Mouse (Mus musculus) liver, embryonic 11.5 days (tissue): ENCODE results near the gene Nt5e. TPM values are rescaled to one million over a fixed set of nuclear protein-coding genes. Genes with fewer than 3 reads are reported as not detected.

Experiments used
- ATAC-seq: fragments of 200-750 bp; cut with Nextera tagmentation; replicated peaks from 2 replicates; pipeline ENCODE4 v1.8.0; 2017; ENCODE audit warnings: moderate number of reproducible peaks, mild to moderate bottlenecking, moderate TSS enrichment, moderate library complexity; ENCODE audit not compliant: low FRiP score
- DNase-seq: peaks from one replicate; pipeline ENCODE4 v3.0.0-alpha.2; 2017; ENCODE audit warnings: low spot score
- H3K27ac ChIP-seq: fragments of 300-500 bp; sonication (generic); 2 replicates; pipeline ENCODE4 v1.5.1; 2014; ENCODE audit warnings: mild to moderate bottlenecking, low read depth, low read length, control low read depth
- H3K27me3 ChIP-seq: fragments of 300-500 bp; sonication (generic); replicated peaks from 2 replicates; pipeline ENCODE4 v1.6.1; 2014; ENCODE audit warnings: low read length, mixed read lengths; ENCODE audit not compliant: control insufficient read depth, insufficient read depth
- H3K36me3 ChIP-seq: fragments of 300-500 bp; sonication (generic); 2 replicates; pipeline ENCODE4 v1.6.1; 2014; ENCODE audit warnings: mild to moderate bottlenecking, low read length, moderate library complexity, mixed read lengths; ENCODE audit not compliant: control insufficient read depth, insufficient read depth
- H3K4me1 ChIP-seq: fragments of 300-500 bp; sonication (generic); replicated peaks from 2 replicates; pipeline ENCODE4 v1.6.1; 2014; ENCODE audit warnings: low read length, mixed read lengths; ENCODE audit not compliant: control insufficient read depth, insufficient read depth
- H3K4me2 ChIP-seq: fragments of 300-500 bp; sonication (generic); 2 replicates; pipeline ENCODE4 v1.6.1; 2014; ENCODE audit warnings: mild to moderate bottlenecking, control low read depth, moderate library complexity
- H3K4me3 ChIP-seq: fragments of 300-500 bp; sonication (generic); 2 replicates; pipeline ENCODE4 v1.5.1; 2014; ENCODE audit warnings: low read depth, low read length, control low read depth
- H3K9ac ChIP-seq: fragments of 300-500 bp; sonication (generic); 2 replicates; pipeline ENCODE4 v1.6.1; 2014; ENCODE audit warnings: low read depth, low read length, control low read depth
- H3K9me3 ChIP-seq: fragments of 300-500 bp; sonication (generic); 2 replicates; pipeline ENCODE4 v1.6.1; 2016; ENCODE audit warnings: low read length, inconsistent platforms, mixed read lengths; ENCODE audit not compliant: control insufficient read depth
- WGBS: fragments of 180-500 bp; shearing (Covaris S2); extraction: QIAGEN DNeasy Blood & Tissue Kit; methylation state at CpG from one replicate; pipeline ENCODE4 v1.1.7; 2014; 5-methylcytosine and 5-hydroxymethylcytosine counted together
- polyA plus RNA-seq: library from polyadenylated mRNA; unstranded; fragments of >200 nt; fragmentation: Nextera tagmentation; extraction: Ambion mirVana; gene quantifications from 2 replicates; pipeline ENCODE4 v1.2.1, GENCODE M21; 2014

Nt5e gene
- polyA plus RNA-seq, 1 experiment from 2014 or later = 6.3 TPM

DNA sequence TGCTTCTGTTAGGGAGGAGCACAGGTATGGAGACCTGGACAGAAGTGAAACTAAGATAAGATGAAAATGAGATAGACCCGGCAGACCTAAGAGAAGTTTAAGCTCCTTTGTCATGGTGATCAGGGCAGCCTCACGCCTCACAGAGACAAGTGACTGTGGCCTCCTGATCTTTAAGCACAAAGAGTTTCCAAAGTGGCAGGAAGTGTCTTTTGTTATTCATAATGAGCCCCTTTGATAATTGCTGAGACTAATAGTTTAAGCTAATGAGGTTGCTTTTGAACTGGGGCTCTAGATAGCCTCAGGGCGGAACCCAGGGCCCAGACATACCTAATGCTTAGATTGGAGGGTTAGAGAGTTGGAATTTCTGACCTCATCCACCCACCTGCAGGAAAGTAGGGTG is 5.5 kb downstream of the Nt5e start:
- H3K4me3 ChIP-seq = no peak overlapping the region
- DNase-seq (no peak), ATAC-seq (no peak)
- no peak overlapping the region for H3K9ac ChIP-seq
- H3K27ac ChIP-seq = no peak overlapping the region
- H3K9me3 ChIP-seq = no peaks in the 10 kb centered on the region
- peaks cover 7% of the 10 kb centered on the region; the same call in 1 of the 2 replicates for H3K27me3 ChIP-seq
- WGBS = 48% methylated on average over 3 of the region's 3 CpGs
- H3K4me2 ChIP-seq = no peak overlapping the region
- no peaks in the 10 kb centered on the region for H3K36me3 ChIP-seq
- H3K4me1 ChIP-seq = no peaks in the 10 kb centered on the region

GRCm38 (mm10) chr9:88335839-88336238 is 8.8 kb downstream of the Nt5e start:
- no peaks in the 10 kb centered on the region for H3K27me3 ChIP-seq
- DNase-seq (no peak), ATAC-seq (no peak)
- H3K9me3 ChIP-seq = no peaks in the 10 kb centered on the region
- no peak overlapping the region for H3K9ac ChIP-seq
- H3K4me3 ChIP-seq = no peak overlapping the region
- H3K36me3 ChIP-seq = no peaks in the 10 kb centered on the region
- no peak overlapping the region for H3K4me2 ChIP-seq
- H3K4me1 ChIP-seq = no peaks in the 10 kb centered on the region
- WGBS = 64% methylated on average over 1 of the region's 2 CpGs
- H3K27ac ChIP-seq = no peak overlapping the region

GRCm38 (mm10) chr9:88340819-88341218 is 13.8 kb downstream of the Nt5e start:
- Histone ChIP-seq H3K4me2 (no peak overlapping the region), H3K4me3 (no peak overlapping the region), H3K27ac (no peak overlapping the region), H3K36me3 (no peaks in the 10 kb centered on the region), H3K27me3 (no peaks in the 10 kb centered on the region), H3K9me3 (no peaks in the 10 kb centered on the region), H3K9ac (no peak overlapping the region), H3K4me1 (no peaks in the 10 kb centered on the region)
- WGBS = 83% methylated on average over 3 of the region's 3 CpGs
- ATAC-seq (no peak), DNase-seq (no peak)

DNA sequence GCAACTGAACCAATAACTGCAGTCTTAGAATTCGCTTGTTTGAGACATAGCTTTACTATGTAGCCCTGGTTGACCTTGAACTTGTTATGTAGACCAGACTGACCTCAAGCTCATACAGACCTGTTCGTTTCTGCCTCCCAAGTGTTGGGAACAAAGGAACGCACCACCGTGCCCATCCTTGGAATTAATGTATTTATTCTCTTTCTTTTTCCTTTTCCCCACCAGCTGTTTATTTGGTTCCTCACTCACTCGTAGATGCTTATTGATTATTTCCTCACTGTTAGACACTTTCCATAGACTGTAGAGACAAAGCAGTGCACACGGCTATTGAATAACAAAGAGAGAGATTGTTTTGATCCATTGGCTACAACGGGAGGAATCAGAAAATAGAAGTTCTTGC is 15.2 kb downstream of the Nt5e start:
- H3K9ac ChIP-seq = no peak overlapping the region
- H3K36me3 ChIP-seq = no peaks in the 10 kb centered on the region
- H3K27ac ChIP-seq = no peak overlapping the region
- 80% methylated on average over 7 of the region's 7 CpGs for WGBS
- DNase-seq (no peak), ATAC-seq (no peak)
- no peaks in the 10 kb centered on the region for H3K9me3 ChIP-seq
- no peak overlapping the region for H3K4me3 ChIP-seq
- H3K4me2 ChIP-seq = no peak overlapping the region
- H3K27me3 ChIP-seq = no peaks in the 10 kb centered on the region
- no peaks in the 10 kb centered on the region for H3K4me1 ChIP-seq

GRCm38 (mm10) chr9:88342701-88343100 is 15.7 kb downstream of the Nt5e start:
- WGBS = 82% methylated on average over 3 of the region's 3 CpGs

GRCm38 (mm10) chr9:88344424-88344823 is 17.4 kb downstream of the Nt5e start:
- ATAC-seq = peak; percentile 59; the same call in 1 of the 2 replicates
- H3K9me3 ChIP-seq = no peaks in the 10 kb centered on the region
- no peak overlapping the region for H3K4me3 ChIP-seq
- H3K4me2 ChIP-seq = no peak overlapping the region
- no peaks in the 10 kb centered on the region for H3K27me3 ChIP-seq
- no peak overlapping the region for H3K9ac ChIP-seq
- no peak overlapping the region for H3K27ac ChIP-seq
- no peaks in the 10 kb centered on the region for H3K36me3 ChIP-seq
- no peaks in the 10 kb centered on the region for H3K4me1 ChIP-seq
- WGBS = 80% methylated on average over 2 of the region's 2 CpGs
- DNase-seq = no peak

More at GRCm38 (mm10) chr9:88342701-88343100, 15.7 kb downstream of the Nt5e start:
- Histone ChIP-seq H3K27me3 (no peaks in the 10 kb centered on the region), H3K36me3 (no peaks in the 10 kb centered on the region), H3K4me3 (no peak overlapping the region), H3K9me3 (no peaks in the 10 kb centered on the region), H3K9ac (no peak overlapping the region), H3K27ac (no peak overlapping the region), H3K4me2 (no peak overlapping the region), H3K4me1 (no peaks in the 10 kb centered on the region)
- ATAC-seq = no peak
- no peak for DNase-seq

DNA sequence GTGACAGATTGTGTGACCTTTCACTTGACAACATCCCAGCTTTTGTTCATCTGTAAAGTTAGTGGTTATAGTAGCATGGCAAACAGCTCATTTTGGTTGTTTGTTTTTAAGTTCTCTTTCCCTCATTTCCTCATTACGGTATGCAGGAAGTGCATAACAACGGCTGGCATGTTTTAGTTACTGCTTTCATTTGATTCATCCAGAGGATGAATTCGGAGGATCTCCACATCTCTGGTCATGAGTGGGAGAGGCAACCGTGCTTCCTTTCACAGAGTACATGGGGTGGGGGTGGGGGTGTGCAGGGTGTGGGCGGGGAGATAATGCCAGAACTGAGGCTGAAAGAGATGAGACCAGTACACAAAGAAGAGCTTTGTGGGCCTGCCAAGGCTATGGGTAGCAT is 19.9 kb downstream of the Nt5e start:
- Histone ChIP-seq H3K4me3 (no peak overlapping the region), H3K36me3 (no peaks in the 10 kb centered on the region), H3K4me2 (no peak overlapping the region), H3K9me3 (no peaks in the 10 kb centered on the region), H3K4me1 (no peaks in the 10 kb centered on the region), H3K27ac (no peak overlapping the region), H3K9ac (no peak overlapping the region), H3K27me3 (no peaks in the 10 kb centered on the region)
- 55% methylated on average over 5 of the region's 5 CpGs for WGBS
- ATAC-seq = no peak
- no peak for DNase-seq

DNA sequence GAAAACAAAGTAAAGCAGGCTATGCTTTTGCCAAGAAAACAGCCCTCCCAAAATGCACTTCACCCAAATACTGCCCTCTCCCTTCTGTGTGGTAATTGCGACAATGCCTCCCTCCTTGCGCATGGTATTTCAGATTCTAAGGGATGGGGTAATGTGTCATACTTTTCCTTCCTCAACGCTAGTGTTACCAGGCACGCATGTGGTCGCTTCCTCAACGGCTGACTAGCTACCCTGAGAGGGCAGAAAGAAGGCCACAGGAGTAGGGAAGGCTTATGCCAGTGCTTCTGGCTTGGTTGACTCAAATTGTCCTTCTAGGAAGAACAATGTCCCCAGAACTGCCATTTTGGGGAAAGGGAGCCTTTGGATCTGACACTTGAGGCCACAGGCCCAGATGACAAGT is 21.6 kb downstream of the Nt5e start:
- no peak overlapping the region for H3K4me2 ChIP-seq
- H3K27ac ChIP-seq = no peak overlapping the region
- H3K36me3 ChIP-seq = no peaks in the 10 kb centered on the region
- no peak overlapping the region for H3K4me3 ChIP-seq
- DNase-seq = no peak
- no peaks in the 10 kb centered on the region for H3K4me1 ChIP-seq
- H3K27me3 ChIP-seq = no peaks in the 10 kb centered on the region
- H3K9ac ChIP-seq = no peak overlapping the region
- ATAC-seq = no peak
- 59% methylated on average over 6 of the region's 6 CpGs for WGBS
- H3K9me3 ChIP-seq = no peaks in the 10 kb centered on the region

DNA sequence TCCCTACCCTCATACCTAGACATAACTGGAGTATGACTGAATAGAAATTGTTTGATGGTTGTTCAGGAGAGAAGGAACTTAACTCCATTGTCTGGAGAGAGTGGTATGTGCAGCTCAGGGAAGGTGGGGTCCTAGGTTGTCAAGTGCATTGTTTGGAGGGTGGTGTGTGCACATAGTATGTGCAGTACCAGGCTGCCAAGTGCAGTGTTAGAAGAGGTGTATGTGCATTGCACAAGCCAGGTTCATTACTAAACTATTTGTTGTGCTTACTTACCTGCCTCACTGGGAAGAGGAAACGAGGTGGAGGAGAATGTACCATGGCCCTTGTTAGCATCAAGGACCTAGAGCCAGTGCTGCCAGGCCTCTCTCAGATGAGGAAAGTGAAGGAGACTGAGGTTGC is 23.3 kb downstream of the Nt5e start:
- Histone ChIP-seq H3K4me1 (no peaks in the 10 kb centered on the region), H3K36me3 (no peaks in the 10 kb centered on the region), H3K4me2 (no peak overlapping the region), H3K27me3 (no peaks in the 10 kb centered on the region), H3K4me3 (no peak overlapping the region), H3K9me3 (no peaks in the 10 kb centered on the region), H3K27ac (no peak overlapping the region), H3K9ac (no peak overlapping the region)
- DNase-seq (no peak), ATAC-seq (no peak)
- 80% methylated on average over 1 of the region's 1 CpGs for WGBS
